Mouse (Mus musculus): ENCODE results near the gene Clk3. TPM values are rescaled to one million over a fixed set of nuclear protein-coding genes. Genes with fewer than 3 reads are reported as not detected.
A peak's percentile ranks its signal among the peaks of the same experiment; 100 is the strongest.

Clk3 gene
- polyA plus RNA-seq, 1 experiment from 2014 or later: 71.2 TPM

GRCm38 (mm10) chr9:57766431-57766830 is 771 bp upstream of the Clk3 start:
- Histone ChIP-seq H3K4me3 (peak overlapping the region; percentile 95), H3K4me1 (replicated peaks) (peaks cover 38% of the 10 kb centered on the region), H3K9ac (peak overlapping the region; percentile 92), H3K27me3 (no peaks in the 10 kb centered on the region), H3K9me3 (no peaks in the 10 kb centered on the region), H3K4me2 (peak overlapping the region; percentile 99), H3K27ac (peak overlapping the region; percentile 99), H3K36me3 (peaks cover 3% of the 10 kb centered on the region)
- no peak for ATAC-seq (ENCODE audit: low FRiP score)
- 35% methylated on average over 6 of the region's 6 CpGs for WGBS

GRCm38 (mm10) chr9:57764974-57765363 is 691 bp downstream of the Clk3 start:
- 0% methylated on average over 35 of the region's 45 CpGs for WGBS
- Histone ChIP-seq H3K9me3 (no peaks in the 10 kb centered on the region), H3K27ac (peak overlapping the region; percentile 99), H3K4me1 (replicated peaks) (peaks cover 42% of the 10 kb centered on the region), H3K9ac (peak overlapping the region; percentile 92), H3K36me3 (peaks cover 18% of the 10 kb centered on the region), H3K4me3 (peak overlapping the region; percentile 95), H3K4me2 (peak overlapping the region; percentile 99), H3K27me3 (no peaks in the 10 kb centered on the region)
- ATAC-seq (ENCODE audit: low FRiP score): peak; percentile 92

- peak overlapping the region; percentile 95 for H3K4me3 ChIP-seq
- peaks cover 24% of the 10 kb centered on the region for H3K36me3 ChIP-seq
- no peaks in the 10 kb centered on the region for H3K9me3 ChIP-seq
- WGBS: 1% methylated on average over 55 of the region's 57 CpGs
- H3K4me1 ChIP-seq (replicated peaks): peaks cover 42% of the 10 kb centered on the region
- no peaks in the 10 kb centered on the region for H3K27me3 ChIP-seq
- peak overlapping the region; percentile 99 for H3K4me2 ChIP-seq
- ATAC-seq (ENCODE audit: low FRiP score): peak; percentile 57
- H3K9ac ChIP-seq: peak overlapping the region; percentile 92
- H3K27ac ChIP-seq: peak overlapping the region; percentile 99
These were observed 1.3 kb downstream of the Clk3 start for GRCm38 (mm10) chr9:57764147-57764973.

GRCm38 (mm10) chr9:57762563-57762991 is 3.1 kb downstream of the Clk3 start:
- peak overlapping the region; percentile 99 for H3K4me2 ChIP-seq
- H3K4me3 ChIP-seq: peak overlapping the region; percentile 95; the same call in 1 of the 2 replicates
- H3K27me3 ChIP-seq: no peaks in the 10 kb centered on the region
- peak overlapping the region; percentile 92 for H3K9ac ChIP-seq
- no peak overlapping the region for H3K27ac ChIP-seq
- whole genome bisulfite sequencing: 61% methylated on average over 6 of the region's 6 CpGs
- no peak for ATAC-seq (ENCODE audit: low FRiP score)
- H3K9me3 ChIP-seq: no peaks in the 10 kb centered on the region
- H3K36me3 ChIP-seq: peaks cover 42% of the 10 kb centered on the region
- peaks cover 42% of the 10 kb centered on the region for H3K4me1 ChIP-seq (replicated peaks)

GRCm38 (mm10) chr9:57761563-57762551 is 3.8 kb downstream of the Clk3 start:
- H3K9ac ChIP-seq: peak overlapping the region; percentile 92
- H3K4me2 ChIP-seq: peak overlapping the region; percentile 99; the same call in 1 of the 2 replicates
- no peak for ATAC-seq (ENCODE audit: low FRiP score)
- H3K27me3 ChIP-seq: no peaks in the 10 kb centered on the region
- H3K4me1 ChIP-seq (replicated peaks): peaks cover 42% of the 10 kb centered on the region
- no peaks in the 10 kb centered on the region for H3K9me3 ChIP-seq
- WGBS: 95% methylated on average over 13 of the region's 13 CpGs
- H3K27ac ChIP-seq: no peak overlapping the region
- no peak overlapping the region for H3K4me3 ChIP-seq
- H3K36me3 ChIP-seq: peaks cover 49% of the 10 kb centered on the region

- peaks cover 55% of the 10 kb centered on the region for H3K36me3 ChIP-seq
These were observed 5.1 kb downstream of the Clk3 start for GRCm38 (mm10) chr9:57760416-57761146.

GRCm38 (mm10) chr9:57759289-57759688 is 6.4 kb downstream of the Clk3 start:
- Histone ChIP-seq H3K4me1 (replicated peaks) (peaks cover 32% of the 10 kb centered on the region), H3K27me3 (no peaks in the 10 kb centered on the region), H3K9ac (no peak overlapping the region), H3K9me3 (no peaks in the 10 kb centered on the region), H3K4me2 (no peak overlapping the region), H3K36me3 (peaks cover 68% of the 10 kb centered on the region), H3K4me3 (no peak overlapping the region), H3K27ac (no peak overlapping the region)
- no peak for ATAC-seq (ENCODE audit: low FRiP score)
- WGBS: 30% methylated on average over 6 of the region's 6 CpGs

More at GRCm38 (mm10) chr9:57760416-57761146, 5.1 kb downstream of the Clk3 start:
- H3K27ac ChIP-seq: no peak overlapping the region
- no peaks in the 10 kb centered on the region for H3K9me3 ChIP-seq
- 94% methylated on average over 24 of the region's 24 CpGs for WGBS
- ATAC-seq (ENCODE audit: low FRiP score): no peak
- no peak overlapping the region for H3K9ac ChIP-seq
- H3K27me3 ChIP-seq: no peaks in the 10 kb centered on the region
- no peak overlapping the region for H3K4me3 ChIP-seq
- H3K4me1 ChIP-seq (replicated peaks): peaks cover 32% of the 10 kb centered on the region
- no peak overlapping the region for H3K4me2 ChIP-seq

- Histone ChIP-seq H3K4me2 (no peak overlapping the region), H3K4me1 (replicated peaks) (peaks cover 25% of the 10 kb centered on the region), H3K27me3 (no peaks in the 10 kb centered on the region), H3K4me3 (no peak overlapping the region), H3K9me3 (no peaks in the 10 kb centered on the region), H3K27ac (no peak overlapping the region), H3K9ac (no peak overlapping the region), H3K36me3 (peaks cover 76% of the 10 kb centered on the region)
- WGBS: 89% methylated on average over 22 of the region's 22 CpGs
- no peak for ATAC-seq (ENCODE audit: low FRiP score)
These were observed 7.1 kb downstream of the Clk3 start for GRCm38 (mm10) chr9:57758528-57758927.

- Histone ChIP-seq H3K27ac (no peak overlapping the region), H3K27me3 (no peaks in the 10 kb centered on the region), H3K4me1 (replicated peaks) (peaks cover 16% of the 10 kb centered on the region), H3K9ac (no peak overlapping the region), H3K4me3 (no peak overlapping the region), H3K9me3 (no peaks in the 10 kb centered on the region), H3K36me3 (peaks cover 85% of the 10 kb centered on the region), H3K4me2 (no peak overlapping the region)
- no peak for ATAC-seq (ENCODE audit: low FRiP score)
- 89% methylated on average over 3 of the region's 3 CpGs for WGBS
These were observed 8.1 kb downstream of the Clk3 start for GRCm38 (mm10) chr9:57757578-57757977.

GRCm38 (mm10) chr9:57750901-57751300 is 14.8 kb downstream of the Clk3 start:
- H3K27ac ChIP-seq: no peak overlapping the region

GRCm38 (mm10) chr9:57748831-57749230 is 16.8 kb downstream of the Clk3 start:
- Histone ChIP-seq H3K4me2 (no peak overlapping the region), H3K27ac (no peak overlapping the region), H3K36me3 (peaks cover 88% of the 10 kb centered on the region), H3K9me3 (no peaks in the 10 kb centered on the region), H3K4me3 (no peak overlapping the region), H3K4me1 (replicated peaks) (no peaks in the 10 kb centered on the region), H3K27me3 (no peaks in the 10 kb centered on the region), H3K9ac (no peak overlapping the region)
- ATAC-seq (ENCODE audit: low FRiP score): no peak
- WGBS: 82% methylated on average over 1 of the region's 1 CpGs

More at GRCm38 (mm10) chr9:57750901-57751300, 14.8 kb downstream of the Clk3 start:
- H3K9ac ChIP-seq: no peak overlapping the region
- no peak overlapping the region for H3K4me3 ChIP-seq
- H3K4me1 ChIP-seq (replicated peaks): no peaks in the 10 kb centered on the region
- peaks cover 99% of the 10 kb centered on the region for H3K36me3 ChIP-seq
- no peaks in the 10 kb centered on the region for H3K9me3 ChIP-seq
- WGBS: 87% methylated on average over 7 of the region's 7 CpGs
- H3K27me3 ChIP-seq: no peaks in the 10 kb centered on the region
- no peak for ATAC-seq (ENCODE audit: low FRiP score)
- no peak overlapping the region for H3K4me2 ChIP-seq
